In the genomic region with DNA sequence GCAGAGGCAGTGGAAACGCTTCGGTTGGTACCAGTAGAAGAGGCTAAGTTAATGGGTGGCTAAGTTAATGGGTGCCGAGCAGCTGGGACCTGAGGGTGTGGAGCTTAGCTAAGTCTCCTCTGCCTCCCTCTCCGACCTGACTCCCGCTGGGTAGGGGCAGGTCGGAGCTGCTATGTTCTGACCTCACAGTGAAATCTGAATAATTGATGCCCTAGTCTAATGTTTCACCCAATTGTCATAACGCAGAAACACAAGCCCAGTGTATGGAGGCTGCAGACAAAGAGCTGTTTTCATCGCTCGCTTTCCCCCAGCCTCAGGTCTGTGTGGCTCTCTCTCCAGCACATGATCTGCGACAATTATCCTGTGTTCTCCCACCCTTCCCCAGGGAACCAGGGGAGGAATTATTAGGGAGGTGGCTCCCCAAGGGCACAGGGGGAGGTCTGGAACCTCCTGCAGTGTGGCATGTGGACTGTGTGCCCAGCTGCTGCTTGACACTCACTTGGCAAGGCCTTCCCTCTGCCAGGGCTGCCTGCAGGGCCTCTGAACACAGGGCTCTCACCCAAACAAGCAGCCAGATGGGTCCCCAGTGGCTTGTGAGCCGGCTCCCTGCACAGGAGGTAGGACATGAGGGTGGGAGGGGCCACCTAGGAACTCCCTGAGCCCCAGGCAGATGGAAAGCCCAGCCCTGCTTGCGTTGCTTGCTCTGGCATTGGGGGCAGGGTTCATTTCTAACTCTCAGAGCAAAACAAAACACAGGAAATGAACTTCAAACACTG, we compare ENCODE assay signal across 8 mouse cellular contexts. TPM values are rescaled to one million over a fixed set of nuclear protein-coding genes. Genes with fewer than 3 reads are reported as not detected.
A peak's percentile ranks its signal among the peaks of the same experiment; 100 is the strongest.
DNase-seq lines count a peak whose midpoint lies in the region; ATAC-seq and TF ChIP-seq lines count a peak whose summit lies in the region.

No protein-coding gene starts in this region.

- peak overlapping the region; percentile 48 for H3K9ac ChIP-seq in forebrain, embryonic 14.5 days (ENCODE audit: low read length)
- peak overlapping the region; percentile 27 for H3K9ac ChIP-seq in midbrain, embryonic 14.5 days (replicated peaks; ENCODE audit: low read length)

- intact Hi-C loops in left cerebral cortex, postnatal 10 days (cut with DNase I) = no loop called here

- POLR2A ChIA-PET in Patski (lab: Charles Lee) = no interaction called here

- in situ Hi-C loops in Patski (cut with MboI; ENCODE audit: low pct_unique_long_range_greater_than_20kb) = no loop called here

- CTCF ChIA-PET in Patski (lab: Charles Lee) = no interaction called here

- TF ChIP-seq CTCF in Patski (IDR thresholded peaks at IDR 0.05) = no peak
- TF ChIP-seq CTCF in bone marrow, adult 2 months (IDR thresholded peaks at IDR 0.05; ENCODE audit: control insufficient read depth, insufficient read depth, low read length) = no peak

- peak overlapping the region; percentile 8; the same call in 1 of the 2 replicates for H3K4me2 ChIP-seq in forebrain, embryonic 14.5 days (ENCODE audit: low read length)
- no peak overlapping the region for H3K4me2 ChIP-seq in midbrain, embryonic 14.5 days (ENCODE audit: low read length)

- peak; percentile 84 for ATAC-seq in Patski
- peak; percentile 95 for ATAC-seq in forebrain, embryonic 14.5 days
- ATAC-seq in midbrain, embryonic 14.5 days (ENCODE audit: low FRiP score, low TSS enrichment) = peak; percentile 76

- H3K4me3 ChIP-seq in bone marrow, adult 2 months (replicated peaks; ENCODE audit: control insufficient read depth, low read depth, low read length) = no peak overlapping the region
- H3K4me3 ChIP-seq in forebrain, embryonic 14.5 days (ENCODE audit: low read depth, low read length) = no peak overlapping the region
- no peak overlapping the region for H3K4me3 ChIP-seq in midbrain, embryonic 14.5 days (replicated peaks; ENCODE audit: low read depth, low read length)

- DNase-seq in Patski (ENCODE audit: low read depth, low spot score) = peak; percentile 57
- DNase-seq in forebrain, embryonic 14.5 days (ENCODE audit: low spot score) = peak; percentile 92
- DNase-seq in kidney, adult 18-20 months = peak; percentile 74
- DNase-seq in left cerebral cortex, postnatal 10 days (ENCODE audit: extremely low spot score in 1 of 2, low spot score in 2 of 2) = peak; percentile 44 to 75
- peak; percentile 68 for DNase-seq in midbrain, embryonic 14.5 days
- peak; percentile 86 for DNase-seq in telencephalon, adult 2 months (ENCODE audit: low read depth, low spot score)
- no peak for DNase-seq in MN1 (ENCODE audit: low spot score)

- WGBS in bone marrow, adult 2 months = 76% methylated on average over 12 of the region's 12 CpGs
- 14% methylated on average over 12 of the region's 12 CpGs for WGBS in forebrain, embryonic 14.5 days
- 24% methylated on average over 12 of the region's 12 CpGs for WGBS in midbrain, embryonic 14.5 days

- no peaks in the 10 kb centered on the region for H3K27me3 ChIP-seq in Patski
- no peaks in the 10 kb centered on the region for H3K27me3 ChIP-seq in forebrain, embryonic 14.5 days (replicated peaks; ENCODE audit: control insufficient read depth, insufficient read depth, low read length)
- H3K27me3 ChIP-seq in midbrain, embryonic 14.5 days (ENCODE audit: control insufficient read depth, insufficient read depth, low read length) = no peaks in the 10 kb centered on the region

- TF ChIP-seq POLR2A in bone marrow, adult 2 months (IDR thresholded peaks at IDR 0.05; ENCODE audit: borderline replicate concordance, control insufficient read depth, low read depth, low read length) = no peak

- H3K4me1 ChIP-seq in bone marrow, adult 2 months (ENCODE audit: control insufficient read depth, insufficient read depth, low read length) = peaks cover 19% of the 10 kb centered on the region
- peaks cover 15% of the 10 kb centered on the region for H3K4me1 ChIP-seq in forebrain, embryonic 14.5 days (ENCODE audit: control insufficient read depth, insufficient read depth, low read length)
- H3K4me1 ChIP-seq in midbrain, embryonic 14.5 days (ENCODE audit: control insufficient read depth, insufficient read depth, low read length) = peaks cover 13% of the 10 kb centered on the region

- no peaks in the 10 kb centered on the region for H3K9me3 ChIP-seq in forebrain, embryonic 14.5 days (replicated peaks; ENCODE audit: control insufficient read depth, low read length)
- H3K9me3 ChIP-seq in midbrain, embryonic 14.5 days (ENCODE audit: control insufficient read depth, low read length) = no peaks in the 10 kb centered on the region

- H3K36me3 ChIP-seq in forebrain, embryonic 14.5 days (ENCODE audit: control insufficient read depth, insufficient read depth, low read length) = no peaks in the 10 kb centered on the region
- no peaks in the 10 kb centered on the region for H3K36me3 ChIP-seq in midbrain, embryonic 14.5 days (ENCODE audit: control insufficient read depth, insufficient read depth, low read length)

- H3K27ac ChIP-seq in bone marrow, adult 2 months (ENCODE audit: control insufficient read depth, insufficient read depth, low read depth, low read length, poor library complexity) = peak overlapping the region; percentile 27
- H3K27ac ChIP-seq in forebrain, embryonic 14.5 days (ENCODE audit: low read depth, low read length) = peak overlapping the region; percentile 96
- H3K27ac ChIP-seq in midbrain, embryonic 14.5 days (replicated peaks; ENCODE audit: low read depth, low read length) = peak overlapping the region; percentile 78

RNA-seq across cellular contexts. Expression of gene Klf13, which starts 47.9 kb away (rescaled TPM):
- 20.0 TPM for polyA plus RNA-seq in Patski (2021)
- polyA plus RNA-seq in bone marrow, adult 2 months (2011; ENCODE audit: insufficient read depth, insufficient read length, low replicate concordance, missing spikeins) = 38.0 and 58.7 TPM in 2 replicates
- polyA plus RNA-seq in forebrain, embryonic 14.5 days (2014; fragmentation: Nextera tagmentation; extraction: Ambion mirVana) = 28.2 and 33.2 TPM in 2 replicates
- total RNA-seq in left cerebral cortex, postnatal 10 days (2021) = 100 to 1,000 TPM; 148 to 154 TPM
- polyA plus RNA-seq in midbrain, embryonic 14.5 days (2014; fragmentation: Nextera tagmentation; extraction: Ambion mirVana) = 20.5 and 24.9 TPM in 2 replicates

Comparison
In these comparisons a context has a peak if more than half of its experiments do, and no peak if none do; other contexts are left out.
1. H3K27ac ChIP-seq: peak in every context shown above with its lines; median percentile 96 in forebrain, embryonic 14.5 days; 78 in midbrain, embryonic 14.5 days; 27 in bone marrow, adult 2 months.